Mouse (Mus musculus) heart, adult 11 months (tissue): ENCODE measurements around the gene Fsd2.
A peak's percentile ranks its signal among the peaks of the same experiment; 100 is the strongest.

Experiments used
- DNase-seq: peaks from one replicate; pipeline ENCODE4 v3.0.0; 2022

Fsd2 gene

DNA sequence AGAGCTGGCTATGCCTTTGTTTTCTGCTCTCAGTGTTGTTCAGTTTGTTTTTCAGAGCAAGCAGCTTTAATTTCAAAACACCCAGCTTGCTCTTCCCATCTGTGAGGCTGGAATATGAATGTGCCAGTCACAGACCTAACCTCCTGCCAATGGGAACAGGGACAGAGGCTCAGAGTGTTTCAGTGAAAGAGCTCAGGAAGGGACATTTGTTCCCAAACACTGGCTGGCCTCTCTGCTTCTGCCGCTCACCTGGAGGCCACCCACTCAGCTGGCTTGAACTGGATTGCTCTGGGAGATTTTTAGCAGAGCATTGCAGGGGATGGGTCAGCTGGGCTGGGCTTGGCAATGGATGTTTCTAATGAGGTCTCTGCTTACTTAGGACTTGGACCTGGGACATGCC, 25.7 kb downstream of the Fsd2 start:
- DNase-seq = no peak

DNA sequence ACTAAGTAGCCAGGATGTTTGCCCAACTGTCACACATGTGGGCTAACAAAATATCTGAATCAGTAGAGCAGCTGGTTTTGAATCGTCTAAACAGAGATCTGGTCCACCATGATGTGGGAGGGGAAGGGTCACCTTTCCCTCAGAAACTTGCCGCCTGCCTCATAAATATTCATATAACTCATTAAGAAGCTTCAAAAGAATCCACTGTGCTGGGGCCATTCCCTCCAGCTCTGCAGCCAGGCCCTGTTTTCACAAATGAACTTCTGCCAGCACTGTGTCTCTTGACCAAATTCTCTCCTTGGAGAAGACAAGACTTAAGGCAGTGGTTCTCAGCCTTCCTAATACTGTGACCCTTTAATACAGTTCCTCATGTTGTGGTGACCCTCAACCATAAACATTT, 27.2 kb downstream of the Fsd2 start:
- DNase-seq = no peak

DNA sequence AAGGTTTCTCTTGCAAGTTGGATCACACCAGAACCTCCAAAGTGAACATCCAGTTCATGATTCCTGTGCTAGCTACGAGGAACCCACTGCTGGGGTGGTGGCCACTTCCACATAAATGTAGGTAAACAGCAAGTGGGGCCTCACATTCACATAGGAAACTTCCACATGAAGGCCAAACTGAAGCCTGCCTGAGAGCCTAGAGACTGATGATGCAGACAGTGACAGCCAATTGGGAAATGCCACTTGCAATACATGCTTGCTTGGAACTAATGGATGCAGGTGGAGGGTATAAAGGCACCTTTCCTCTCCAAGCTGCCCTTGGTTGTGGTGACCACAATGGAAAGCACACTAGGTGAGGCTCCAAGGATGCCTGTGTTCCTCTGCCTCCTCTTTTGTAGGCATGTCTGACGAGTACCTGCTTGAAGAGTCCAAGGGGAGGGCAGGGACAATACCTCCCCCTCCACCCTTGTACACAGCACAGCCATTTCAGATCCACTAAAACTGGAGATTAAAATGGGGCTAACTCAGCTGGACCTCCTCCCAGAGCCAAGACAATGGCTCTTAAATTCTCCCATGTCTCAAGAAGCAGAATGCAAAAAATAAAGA, 28.6 kb downstream of the Fsd2 start:
- peak; percentile 85 for DNase-seq

DNA sequence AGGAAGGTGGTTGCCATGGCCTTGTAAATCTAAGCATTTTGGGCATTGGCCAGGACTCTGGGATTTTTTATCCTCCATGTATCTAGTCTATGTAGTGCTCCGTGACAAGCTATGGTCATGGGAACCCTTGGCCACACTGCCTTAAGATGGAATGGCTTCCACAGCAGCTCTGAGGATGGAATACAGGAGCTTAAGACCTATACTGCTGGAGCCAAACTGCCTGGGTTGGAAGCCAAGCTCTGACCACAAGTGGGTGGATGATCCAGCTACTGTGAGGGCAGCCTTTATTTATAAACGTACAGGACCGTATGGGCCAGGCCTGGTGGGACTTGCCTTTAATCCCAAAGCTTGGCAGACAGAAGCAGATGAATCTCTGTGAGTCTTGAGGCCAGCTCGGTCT, 30.3 kb downstream of the Fsd2 start:
- DNase-seq = no peak

DNA sequence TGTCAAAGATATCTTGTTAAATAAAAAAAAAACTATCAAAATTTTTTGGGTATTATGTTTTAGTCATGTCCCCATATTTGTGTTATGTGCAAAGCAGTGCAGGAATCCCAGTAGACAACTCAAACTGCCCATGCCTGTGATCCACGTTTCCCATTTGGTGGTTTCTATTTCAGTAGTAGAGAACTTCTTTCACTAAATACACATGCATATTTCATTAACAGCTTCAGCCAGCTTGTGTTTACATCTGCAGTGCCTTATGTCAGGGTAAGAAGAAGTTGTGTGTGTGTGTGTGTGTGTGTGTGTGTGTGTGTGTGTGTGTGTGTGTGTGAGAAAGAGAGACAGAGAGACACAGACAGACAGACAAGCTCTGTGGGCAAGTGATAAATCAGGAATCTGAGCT, 35.3 kb downstream of the Fsd2 start:
- DNase-seq = no peak

DNA sequence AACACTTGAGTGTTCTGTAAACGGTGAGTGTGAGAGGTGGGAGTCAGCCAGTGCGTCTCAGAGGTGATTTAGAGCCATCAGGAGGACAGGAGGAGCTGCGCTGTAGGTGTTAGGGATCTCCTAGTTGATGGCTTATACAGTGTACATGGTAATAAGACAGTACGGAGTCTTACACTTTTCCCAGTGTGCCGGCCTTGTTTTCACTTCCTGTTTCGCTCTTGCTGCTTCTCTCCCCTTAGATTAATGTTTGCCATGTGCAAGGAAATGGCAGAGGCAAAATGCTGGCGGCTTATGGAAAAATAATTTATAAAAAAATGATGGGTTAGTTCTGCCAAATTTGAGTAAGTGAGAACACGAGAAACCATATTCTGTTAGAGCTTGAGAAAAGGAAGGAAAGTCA, 37.8 kb downstream of the Fsd2 start:
- no peak for DNase-seq

DNA sequence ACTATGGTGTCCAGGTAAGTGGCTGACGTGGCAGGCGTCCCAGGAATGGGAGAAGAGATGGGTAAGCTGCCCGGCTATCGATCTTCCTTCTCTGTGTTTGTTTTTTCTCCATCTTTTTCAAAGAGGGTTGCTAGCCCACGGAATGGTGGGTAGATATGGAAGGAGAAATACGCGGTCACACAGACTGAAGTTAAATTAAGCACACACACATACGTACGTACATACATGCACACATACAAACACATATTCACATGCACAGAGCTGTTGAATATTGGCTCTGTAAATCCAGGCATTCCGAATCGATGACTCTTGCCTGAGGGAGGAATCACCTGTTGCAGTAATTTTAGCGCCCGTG, 43.1 kb downstream of the Fsd2 start:
- no peak for DNase-seq

DNA sequence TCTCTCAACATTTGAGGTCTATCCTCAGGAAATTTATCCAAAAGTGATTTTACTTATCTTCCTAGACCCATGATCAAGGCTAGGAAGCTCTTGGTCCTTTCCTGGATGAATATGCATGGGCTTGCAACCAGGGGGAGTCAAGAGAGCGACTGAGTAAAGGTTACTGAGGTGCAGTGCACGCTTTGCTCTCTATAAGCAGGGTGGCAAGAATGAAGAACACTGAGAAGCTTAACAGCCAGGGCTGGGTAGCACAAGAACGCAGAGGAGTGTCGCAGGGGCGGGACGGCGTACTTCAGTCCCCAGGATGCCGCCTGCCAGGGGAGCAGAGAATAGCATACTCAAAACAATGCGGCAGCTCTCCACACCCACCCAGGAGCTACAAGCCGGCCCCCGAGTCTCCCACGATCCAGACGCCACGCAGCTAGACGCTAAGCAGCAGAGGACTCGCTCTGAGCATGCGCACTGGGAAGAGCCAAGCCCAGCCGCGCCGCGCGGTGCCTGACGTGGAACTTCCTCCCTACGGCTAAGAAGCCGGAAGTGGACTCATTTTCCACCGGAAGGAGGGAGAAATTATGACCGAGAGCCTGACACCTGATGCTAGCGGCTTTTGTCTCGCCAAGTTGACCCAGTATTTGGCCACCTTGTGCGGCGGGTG, 43.6 kb downstream of the Fsd2 start:
- DNase-seq = peak; percentile 99

DNA sequence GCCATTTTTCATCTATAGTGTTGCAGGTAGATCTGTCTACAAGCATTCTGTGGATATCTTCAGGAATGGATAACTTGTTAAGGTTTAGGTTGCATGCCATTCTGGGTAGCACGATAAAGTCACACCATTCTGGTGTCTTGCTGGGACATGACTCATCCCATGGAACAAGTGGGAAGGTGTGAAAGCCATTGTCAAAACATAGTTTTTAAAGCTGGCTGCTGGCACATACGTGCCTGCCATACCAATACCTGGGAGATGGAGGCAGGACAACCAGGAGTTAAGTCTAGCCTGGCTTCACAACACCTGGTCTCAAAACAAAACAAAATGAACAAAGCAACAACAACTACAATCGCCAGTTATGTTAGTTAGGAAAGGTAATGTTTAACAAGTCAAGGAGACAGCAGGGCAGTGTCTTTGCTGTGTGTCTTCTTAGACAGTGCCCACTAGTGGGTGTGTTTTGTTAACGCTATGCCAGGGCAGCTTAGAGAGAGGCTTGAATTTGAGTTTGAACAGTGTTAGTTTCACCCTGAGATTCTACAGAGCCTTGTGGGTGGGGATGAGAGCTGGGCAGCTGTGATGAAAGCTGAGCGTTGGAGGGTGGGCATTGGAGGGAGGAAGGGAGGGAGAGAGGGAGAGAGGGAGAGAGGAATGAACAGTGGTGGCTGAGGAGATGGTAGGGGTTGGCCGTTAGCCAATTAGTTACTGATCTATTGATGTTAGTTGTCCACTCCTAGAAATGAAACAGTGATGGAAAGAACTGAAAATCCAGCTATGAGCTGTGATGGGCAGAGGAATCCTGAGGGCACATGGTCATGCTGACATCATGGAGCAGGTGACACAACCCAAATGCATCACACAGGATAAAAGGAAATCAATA, 50.4 kb downstream of the Fsd2 start:
- DNase-seq = peak; percentile 62

DNA sequence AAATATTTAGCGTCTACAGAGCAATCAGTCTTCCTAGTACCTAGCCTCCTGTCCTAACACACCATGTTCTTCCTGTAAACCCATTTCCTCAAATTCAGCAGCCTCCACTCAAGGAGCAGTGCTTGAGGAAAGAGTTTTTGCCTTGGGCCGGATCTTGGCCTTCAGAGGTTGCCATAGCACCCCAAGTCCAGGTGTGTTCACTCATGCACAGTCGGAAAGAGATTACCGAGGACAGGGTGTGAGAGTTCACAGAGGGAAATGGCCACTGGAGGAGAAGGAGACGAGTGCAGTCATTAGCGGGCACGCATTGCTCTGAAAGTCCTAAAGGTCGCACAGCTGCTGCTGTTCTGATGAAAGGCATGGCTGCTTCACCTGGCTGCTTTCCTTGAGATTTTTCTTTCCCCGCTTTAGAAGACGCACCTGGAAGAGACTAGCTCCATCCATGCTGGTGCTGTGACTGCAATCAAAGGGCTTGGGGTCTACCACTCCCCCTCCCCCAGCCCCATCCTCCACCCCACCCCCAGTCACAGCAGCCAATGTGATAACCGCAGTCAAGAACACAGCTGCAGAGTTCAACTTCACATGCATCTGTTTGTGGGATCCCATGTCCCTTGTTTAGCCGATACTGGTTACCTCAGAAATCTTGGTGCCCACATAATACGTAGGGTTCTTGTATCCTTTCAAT, 51.7 kb downstream of the Fsd2 start:
- DNase-seq = peak; percentile 41

DNA sequence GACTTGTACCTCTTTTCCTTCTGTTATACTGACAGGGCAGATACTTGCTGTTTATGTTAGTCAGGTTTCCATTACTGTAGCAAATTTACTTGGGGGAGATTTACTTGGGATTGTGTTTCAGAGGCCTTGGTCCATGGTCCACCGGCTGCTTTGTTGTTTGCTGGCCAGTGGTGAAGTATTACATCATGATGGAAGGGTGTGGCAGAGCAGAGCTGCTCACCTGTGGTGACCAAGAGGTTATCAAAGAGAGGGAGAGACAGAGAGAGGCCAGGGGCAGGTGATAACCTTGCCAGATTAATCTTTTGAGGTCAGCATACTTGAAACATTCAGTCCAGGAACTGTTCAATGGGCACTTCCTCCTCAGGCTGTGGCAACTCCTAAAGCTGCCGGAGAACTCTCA, 65.7 kb downstream of the Fsd2 start:
- peak; percentile 40 for DNase-seq

DNA sequence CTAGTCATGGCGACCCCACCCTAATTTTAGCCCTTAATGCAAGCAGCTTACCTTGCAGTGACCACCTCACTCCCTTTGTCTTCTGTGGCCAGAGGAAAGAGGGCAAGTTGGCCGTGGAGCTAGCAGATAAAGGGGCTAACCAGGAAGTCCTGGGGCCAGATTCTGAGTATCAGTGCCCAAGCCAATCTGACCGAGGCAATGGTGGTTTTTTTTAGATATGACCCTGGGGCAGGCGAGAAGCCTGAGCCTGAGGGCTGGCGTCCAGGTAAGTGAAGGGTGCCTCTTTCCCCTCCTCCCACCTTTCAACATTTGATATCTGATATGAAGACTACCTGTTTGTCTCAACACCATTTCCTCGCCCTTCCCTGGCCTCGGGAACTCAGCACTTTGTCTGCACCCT, 68.6 kb downstream of the Fsd2 start, which contains the start of gene BC048679:
Gene BC048679 (minus strand): TSS at position 101 of the 400 bp plus-strand sequence.
- DNase-seq = peak; percentile 75

DNA sequence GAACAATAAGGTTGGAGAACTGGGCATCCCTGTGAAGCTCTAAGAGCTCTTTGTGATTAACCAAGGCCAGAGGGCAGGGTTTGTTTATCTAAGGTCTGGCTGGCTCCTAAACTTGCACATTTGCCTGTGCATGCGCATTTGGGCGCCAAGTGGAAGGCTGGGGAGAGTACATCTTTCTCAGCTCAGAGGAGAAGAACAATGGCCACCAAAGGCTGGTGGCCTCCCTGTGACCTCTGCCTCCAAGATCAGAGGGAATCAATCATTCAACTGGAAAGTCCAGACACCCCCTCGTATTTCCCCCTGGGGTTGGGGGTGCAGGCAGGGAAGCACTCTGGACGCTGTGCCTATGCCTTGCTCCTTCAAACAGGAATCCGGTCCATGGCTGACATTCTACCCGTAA, 69.6 kb downstream of the Fsd2 start:
- peak; percentile 78 for DNase-seq

DNA sequence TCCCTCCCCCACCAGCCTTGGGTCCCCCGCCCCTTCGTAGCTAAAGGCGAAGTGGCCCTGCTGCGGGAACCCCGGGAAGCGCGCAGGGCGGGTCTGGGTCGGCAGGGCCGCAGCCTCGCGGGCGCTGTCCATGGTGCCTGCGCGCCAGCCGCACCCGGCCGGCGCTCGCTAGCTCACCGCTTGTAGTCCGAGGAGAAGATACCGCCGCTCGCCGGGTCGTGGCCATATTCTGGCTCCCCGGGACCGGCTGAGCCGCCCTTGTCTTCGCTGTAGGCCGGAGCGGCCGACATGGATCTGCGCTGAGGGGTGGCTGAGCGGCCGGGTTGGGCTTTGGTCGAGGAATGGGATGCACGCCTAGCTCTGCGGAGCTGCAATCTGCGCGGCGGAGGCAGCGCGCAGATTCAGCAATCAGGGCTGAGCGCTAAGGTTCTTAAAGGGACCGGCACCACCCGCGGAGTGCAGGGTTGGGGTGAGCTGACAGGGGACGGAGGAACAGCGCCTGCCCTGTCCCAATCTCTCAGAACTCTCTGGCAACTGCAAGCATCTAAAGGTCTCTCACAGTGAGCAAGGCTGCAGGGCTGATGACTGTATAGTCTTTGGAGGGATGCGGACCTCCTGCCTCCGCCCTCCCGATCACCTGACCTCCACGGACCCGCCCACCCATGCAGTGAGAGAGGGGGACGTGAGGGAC, 73.3 kb downstream of the Fsd2 start, which contains the start of gene Ap3b2:
Gene Ap3b2 (minus strand): TSS at position 595 of the 691 bp plus-strand sequence.
- peak; percentile 91 for DNase-seq

DNA sequence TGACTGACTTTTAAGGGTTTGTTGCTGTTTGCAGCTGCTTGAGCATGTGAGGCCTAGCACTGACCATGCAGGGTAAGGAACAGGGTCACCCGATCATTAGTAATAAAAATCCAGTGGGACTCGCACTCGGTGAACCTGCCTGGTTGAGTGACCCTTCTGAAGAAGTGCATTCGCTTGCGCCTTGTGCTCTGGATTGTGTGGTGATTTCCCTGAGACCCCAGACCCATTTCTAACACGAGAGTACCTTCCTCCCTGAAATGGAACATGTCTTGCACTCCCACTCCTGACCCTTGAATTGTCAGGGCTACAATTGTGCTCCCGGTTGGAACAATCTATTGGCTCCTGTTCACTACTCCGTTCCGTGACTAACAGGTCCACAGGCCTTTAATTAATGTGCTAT, 74.1 kb downstream of the Fsd2 start:
- peak; percentile 59 for DNase-seq

DNA sequence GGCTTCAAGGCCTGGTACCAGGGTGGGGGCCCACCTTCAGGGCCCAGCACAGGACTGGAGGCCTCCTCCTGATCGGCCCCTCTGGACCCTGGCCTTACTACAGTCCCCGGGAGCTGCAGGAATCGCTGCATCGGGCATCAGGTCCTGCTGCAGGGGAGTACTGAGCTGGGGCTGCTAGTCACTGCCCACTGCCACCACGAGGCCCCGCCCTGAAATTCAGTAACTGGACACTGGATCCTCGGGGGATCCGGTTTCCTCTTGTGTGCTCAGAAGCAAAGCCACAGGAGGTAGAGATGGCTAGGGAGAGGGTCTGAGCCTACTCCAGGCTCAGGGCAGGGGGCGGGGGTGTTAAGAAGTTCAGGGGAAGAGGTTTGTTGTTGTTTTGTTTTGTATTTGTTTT, 77.1 kb downstream of the Fsd2 start:
- DNase-seq = peak; percentile 84
